Mouse (Mus musculus) hindbrain, embryonic 16.5 days (tissue): ENCODE measurements around the gene Nsd2. TPM values are rescaled to one million over a fixed set of nuclear protein-coding genes. Genes with fewer than 3 reads are reported as not detected.

Experiments
- ATAC-seq: fragments of 200-750 bp; cut with Nextera tagmentation; 2 replicates; pipeline ENCODE4 v1.8.0; 2017; ENCODE audit warnings: moderate TSS enrichment, moderate library complexity
- H3K27ac ChIP-seq: fragments of 300-500 bp; sonication (generic); 2 replicates; pipeline ENCODE4 v1.5.1; 2014; ENCODE audit warnings: low read depth, mild to moderate bottlenecking, control low read depth, low read length, moderate library complexity
- H3K27me3 ChIP-seq: fragments of 300-500 bp; sonication (generic); replicated peaks from 2 replicates; pipeline ENCODE4 v1.6.1; 2014; ENCODE audit warnings: low read length; ENCODE audit not compliant: control insufficient read depth, insufficient read depth
- H3K36me3 ChIP-seq: fragments of 300-500 bp; sonication (generic); 2 replicates; pipeline ENCODE4 v1.6.1; 2014; ENCODE audit warnings: mild to moderate bottlenecking, low read length, moderate library complexity, mixed read lengths; ENCODE audit not compliant: control insufficient read depth, insufficient read depth
- H3K4me1 ChIP-seq: fragments of 300-500 bp; sonication (generic); 2 replicates; pipeline ENCODE4 v1.6.1; 2014; ENCODE audit warnings: low read depth, low read length; ENCODE audit not compliant: control insufficient read depth, insufficient read depth
- H3K4me2 ChIP-seq: fragments of 300-500 bp; sonication (generic); 2 replicates; pipeline ENCODE4 v1.6.1; 2014; ENCODE audit warnings: mild to moderate bottlenecking, low read length, control low read depth, moderate library complexity
- H3K4me3 ChIP-seq: fragments of 300-500 bp; sonication (generic); 2 replicates; pipeline ENCODE4 v1.5.1; 2014; ENCODE audit warnings: mild to moderate bottlenecking, low read length, control low read depth, moderate library complexity
- H3K9ac ChIP-seq: fragments of 300-500 bp; sonication (generic); 2 replicates; pipeline ENCODE4 v1.6.1; 2014; ENCODE audit warnings: low read depth, mild to moderate bottlenecking, control low read depth, low read length, moderate library complexity
- H3K9me3 ChIP-seq: fragments of 300-500 bp; sonication (generic); 2 replicates; pipeline ENCODE4 v1.6.1; 2014; ENCODE audit warnings: mild to moderate bottlenecking, low read length, moderate library complexity; ENCODE audit not compliant: control insufficient read depth
- WGBS: fragments of 180-500 bp; shearing (Covaris S2); extraction: QIAGEN DNeasy Blood & Tissue Kit; methylation state at CpG from one replicate; pipeline ENCODE4 v1.1.7; 2014; 5-methylcytosine and 5-hydroxymethylcytosine counted together
- polyA plus RNA-seq: library from polyadenylated mRNA; unstranded; fragments of >200 nt; fragmentation: Nextera tagmentation; extraction: Ambion mirVana; gene quantifications from 2 replicates; pipeline ENCODE4 v1.2.1, GENCODE M21; 2015

Nsd2 gene
- polyA plus RNA-seq, 1 experiment from 2014 or later = 52.9 TPM

GRCm38 (mm10) chr5:33816008-33816725, 4.4 kb upstream of the Nsd2 start:
- H3K4me1 ChIP-seq = peaks cover 9% of the 10 kb centered on the region
- WGBS = 83% methylated on average over 6 of the region's 6 CpGs
- H3K27ac ChIP-seq = no peak overlapping the region
- no peaks in the 10 kb centered on the region for H3K9me3 ChIP-seq
- H3K4me2 ChIP-seq = no peak overlapping the region
- ATAC-seq = no peak
- no peak overlapping the region for H3K9ac ChIP-seq
- H3K36me3 ChIP-seq = no peaks in the 10 kb centered on the region
- no peaks in the 10 kb centered on the region for H3K27me3 ChIP-seq
- no peak overlapping the region for H3K4me3 ChIP-seq

- Histone ChIP-seq H3K9me3 (no peaks in the 10 kb centered on the region), H3K4me1 (peaks cover 21% of the 10 kb centered on the region), H3K4me2 (no peak overlapping the region), H3K27me3 (no peaks in the 10 kb centered on the region), H3K27ac (no peak overlapping the region), H3K4me3 (no peak overlapping the region), H3K36me3 (no peaks in the 10 kb centered on the region), H3K9ac (no peak overlapping the region)
- 21% methylated on average over 5 of the region's 5 CpGs for WGBS
- no peak for ATAC-seq
These were observed 2.4 kb upstream of the Nsd2 start for GRCm38 (mm10) chr5:33818104-33818503.

GRCm38 (mm10) chr5:33819141-33819875, 1.2 kb upstream of the Nsd2 start:
- 9% methylated on average over 9 of the region's 9 CpGs for WGBS

GRCm38 (mm10) chr5:33820733-33821621, 452 bp downstream of the Nsd2 start:
- peak; percentile 51 for ATAC-seq
- WGBS = under 1% methylated on average over 79 of the region's 121 CpGs
- H3K4me3 ChIP-seq = peak overlapping the region; percentile 99
- H3K36me3 ChIP-seq = no peaks in the 10 kb centered on the region
- H3K27ac ChIP-seq = peak overlapping the region; percentile 100
- peaks cover 40% of the 10 kb centered on the region for H3K4me1 ChIP-seq
- H3K27me3 ChIP-seq = no peaks in the 10 kb centered on the region
- peak overlapping the region; percentile 100 for H3K9ac ChIP-seq
- H3K9me3 ChIP-seq = no peaks in the 10 kb centered on the region
- H3K4me2 ChIP-seq = peak overlapping the region; percentile 91

More at GRCm38 (mm10) chr5:33819141-33819875, 1.2 kb upstream of the Nsd2 start:
- Histone ChIP-seq H3K27me3 (no peaks in the 10 kb centered on the region), H3K4me2 (peak overlapping the region; percentile 91), H3K9ac (peak overlapping the region; percentile 100), H3K4me1 (peaks cover 28% of the 10 kb centered on the region), H3K27ac (peak overlapping the region; percentile 100), H3K9me3 (no peaks in the 10 kb centered on the region), H3K36me3 (no peaks in the 10 kb centered on the region), H3K4me3 (peak overlapping the region; percentile 99)
- ATAC-seq = peak; percentile 47

GRCm38 (mm10) chr5:33821901-33822427, 1.4 kb downstream of the Nsd2 start:
- Histone ChIP-seq H3K36me3 (no peaks in the 10 kb centered on the region), H3K4me2 (peak overlapping the region; percentile 91), H3K4me3 (peak overlapping the region; percentile 99), H3K27ac (no peak overlapping the region), H3K4me1 (peaks cover 43% of the 10 kb centered on the region), H3K27me3 (no peaks in the 10 kb centered on the region), H3K9me3 (no peaks in the 10 kb centered on the region), H3K9ac (peak overlapping the region; percentile 35; the same call in 1 of the 2 replicates)
- ATAC-seq = no peak
- 31% methylated on average over 2 of the region's 2 CpGs for WGBS

GRCm38 (mm10) chr5:33822456-33822855, 1.9 kb downstream of the Nsd2 start:
- Histone ChIP-seq H3K9me3 (no peaks in the 10 kb centered on the region), H3K4me2 (peak overlapping the region; percentile 91), H3K4me1 (peaks cover 43% of the 10 kb centered on the region), H3K4me3 (peak overlapping the region; percentile 99), H3K27me3 (no peaks in the 10 kb centered on the region), H3K9ac (no peak overlapping the region), H3K36me3 (no peaks in the 10 kb centered on the region), H3K27ac (no peak overlapping the region)
- whole genome bisulfite sequencing = 23% methylated on average over 3 of the region's 3 CpGs
- ATAC-seq = no peak

- H3K9me3 ChIP-seq = no peaks in the 10 kb centered on the region
- ATAC-seq = no peak
- peaks cover 34% of the 10 kb centered on the region for H3K4me1 ChIP-seq
- no peak overlapping the region for H3K27ac ChIP-seq
- H3K4me2 ChIP-seq = no peak overlapping the region
- H3K4me3 ChIP-seq = no peak overlapping the region
- no peak overlapping the region for H3K9ac ChIP-seq
- H3K36me3 ChIP-seq = no peaks in the 10 kb centered on the region
- H3K27me3 ChIP-seq = no peaks in the 10 kb centered on the region
These were observed 5.5 kb downstream of the Nsd2 start for GRCm38 (mm10) chr5:33826001-33826400.

- H3K4me1 ChIP-seq = peaks cover 22% of the 10 kb centered on the region
- H3K9ac ChIP-seq = no peak overlapping the region
- H3K27me3 ChIP-seq = no peaks in the 10 kb centered on the region
- WGBS = 80% methylated on average over 8 of the region's 8 CpGs
- no peak overlapping the region for H3K4me3 ChIP-seq
- H3K9me3 ChIP-seq = no peaks in the 10 kb centered on the region
- no peak overlapping the region for H3K27ac ChIP-seq
- H3K36me3 ChIP-seq = no peaks in the 10 kb centered on the region
- no peak overlapping the region for H3K4me2 ChIP-seq
- no peak for ATAC-seq
These were observed 7.6 kb downstream of the Nsd2 start for GRCm38 (mm10) chr5:33828107-33828506.
